Mouse (Mus musculus) spleen, adult 2 months (tissue): Measurements from ENCODE around the gene Ube2l3.

Source experiments
- CTCF ChIP-seq: fragments of 200-500 bp; IDR thresholded peaks from 2 replicates; pipeline ENCODE4 v1.5.1; 2011; ENCODE audit warnings: mild to moderate bottlenecking, inconsistent platforms; ENCODE audit not compliant: insufficient read depth, insufficient read length, insufficient replicate concordance; ENCODE audit errors: extremely low read depth
- POLR2A ChIP-seq: fragments of 200-500 bp; IDR thresholded peaks from 2 replicates; pipeline ENCODE4 v1.6.1; 2011; ENCODE audit warnings: low read depth, low read length, inconsistent platforms

GRCm38 (mm10) chr16:17243731-17244130 lies 41.3 kb upstream of the Ube2l3 start:
- no peak for TF ChIP-seq CTCF
- no peak for TF ChIP-seq POLR2A
